Mouse (Mus musculus) forebrain, embryonic 16.5 days (tissue): ENCODE data around the gene Dcxr. TPM values are rescaled to one million over a fixed set of nuclear protein-coding genes. Genes with fewer than 3 reads are reported as not detected.

Experiments
- ATAC-seq: fragments of 200-750 bp; cut with Nextera tagmentation; 2 replicates; pipeline ENCODE4 v1.8.0; 2017; ENCODE audit warnings: mild to moderate bottlenecking, moderate library complexity
- H3K27ac ChIP-seq: fragments of 300-500 bp; sonication (generic); 2 replicates; pipeline ENCODE4 v1.5.1; 2014; ENCODE audit warnings: low read length, control low read depth
- H3K27me3 ChIP-seq: fragments of 300-500 bp; sonication (generic); replicated peaks from 2 replicates; pipeline ENCODE4 v1.6.1; 2014; ENCODE audit warnings: low read length; ENCODE audit not compliant: control insufficient read depth, insufficient read depth
- H3K36me3 ChIP-seq: fragments of 300-500 bp; sonication (generic); 2 replicates; pipeline ENCODE4 v1.6.1; 2014; ENCODE audit not compliant: control insufficient read depth, insufficient read depth
- H3K4me1 ChIP-seq: fragments of 300-500 bp; sonication (generic); replicated peaks from 2 replicates; pipeline ENCODE4 v1.6.1; 2014; ENCODE audit warnings: low read length; ENCODE audit not compliant: control insufficient read depth, insufficient read depth
- H3K4me2 ChIP-seq: fragments of 300-500 bp; sonication (generic); 2 replicates; pipeline ENCODE4 v1.6.1; 2014; ENCODE audit warnings: mild to moderate bottlenecking, low read length, control low read depth
- H3K4me3 ChIP-seq: fragments of 300-500 bp; sonication (generic); replicated peaks from 2 replicates; pipeline ENCODE4 v1.5.1; 2014; ENCODE audit warnings: mild to moderate bottlenecking, low read length, control low read depth
- H3K9ac ChIP-seq: fragments of 300-500 bp; sonication (generic); replicated peaks from 2 replicates; pipeline ENCODE4 v1.6.1; 2014; ENCODE audit warnings: low read depth, low read length, control low read depth
- H3K9me3 ChIP-seq: fragments of 300-500 bp; sonication (generic); 2 replicates; pipeline ENCODE4 v1.6.1; 2016; ENCODE audit warnings: low read length; ENCODE audit not compliant: control insufficient read depth
- WGBS: fragments of 180-500 bp; shearing (Covaris S2); extraction: QIAGEN DNeasy Blood & Tissue Kit; methylation state at CpG from one replicate; pipeline ENCODE4 v1.1.7; 2014; 5-methylcytosine and 5-hydroxymethylcytosine counted together
- polyA plus RNA-seq: library from polyadenylated mRNA; unstranded; fragments of >200 nt; fragmentation: Nextera tagmentation; extraction: Ambion mirVana; gene quantifications from 2 replicates; pipeline ENCODE4 v1.2.1, GENCODE M21; 2015

Dcxr gene
- polyA plus RNA-seq, 1 experiment from 2014 or later = 7.6 TPM

GRCm38 (mm10) chr11:120761811-120762671 is 35.0 kb upstream of the Dcxr start:
- H3K36me3 ChIP-seq = no peaks in the 10 kb centered on the region
- H3K9ac ChIP-seq = no peak overlapping the region
- H3K9me3 ChIP-seq = peaks cover 9% of the 10 kb centered on the region
- WGBS = 63% methylated on average over 14 of the region's 14 CpGs
- peaks cover 9% of the 10 kb centered on the region; the same call in 1 of the 2 replicates for H3K27me3 ChIP-seq
- no peak overlapping the region for H3K4me2 ChIP-seq
- H3K4me1 ChIP-seq = no peaks in the 10 kb centered on the region
- H3K4me3 ChIP-seq = no peak overlapping the region
- ATAC-seq = no peak
- no peak overlapping the region for H3K27ac ChIP-seq

DNA sequence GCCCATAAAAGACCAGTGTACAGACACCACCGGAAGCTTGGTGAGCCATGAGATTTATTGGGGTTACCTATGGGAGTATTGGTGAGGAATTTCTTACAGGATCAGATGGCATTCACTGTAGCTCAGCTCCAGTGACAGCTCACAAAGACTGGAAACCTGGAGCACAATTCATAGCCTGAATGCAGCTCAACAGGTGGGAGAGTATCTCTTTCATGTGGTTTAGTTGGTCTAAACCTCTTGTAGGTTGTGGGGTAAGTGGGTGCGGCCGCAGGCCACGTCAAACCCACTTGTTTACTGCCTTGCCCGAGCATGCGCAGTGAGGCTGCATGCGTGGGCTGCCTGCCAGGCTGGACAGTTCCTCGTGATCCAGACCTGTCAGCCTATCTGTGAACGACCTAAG is 33.2 kb upstream of the Dcxr start:
- Histone ChIP-seq H3K36me3 (no peaks in the 10 kb centered on the region), H3K27me3 (peaks cover 9% of the 10 kb centered on the region; the same call in 1 of the 2 replicates), H3K27ac (no peak overlapping the region)

GRCm38 (mm10) chr11:120751606-120752005 is 24.5 kb upstream of the Dcxr start:
- Histone ChIP-seq H3K4me1 (no peaks in the 10 kb centered on the region), H3K27ac (no peak overlapping the region), H3K4me2 (no peak overlapping the region), H3K9me3 (no peaks in the 10 kb centered on the region), H3K9ac (no peak overlapping the region), H3K36me3 (no peaks in the 10 kb centered on the region), H3K27me3 (0 out of 2 replicates have a peak, but pooled peaks cover 3% of the 10 kb centered on the region), H3K4me3 (no peak overlapping the region)
- no peak for ATAC-seq
- WGBS = 78% methylated on average over 4 of the region's 4 CpGs

More for the DNA sequence above, 33.2 kb upstream of the Dcxr start:
- Histone ChIP-seq H3K9ac (no peak overlapping the region), H3K4me1 (no peaks in the 10 kb centered on the region), H3K4me3 (no peak overlapping the region), H3K4me2 (no peak overlapping the region), H3K9me3 (peaks cover 9% of the 10 kb centered on the region)
- WGBS = 88% methylated on average over 9 of the region's 9 CpGs
- no peak for ATAC-seq

DNA sequence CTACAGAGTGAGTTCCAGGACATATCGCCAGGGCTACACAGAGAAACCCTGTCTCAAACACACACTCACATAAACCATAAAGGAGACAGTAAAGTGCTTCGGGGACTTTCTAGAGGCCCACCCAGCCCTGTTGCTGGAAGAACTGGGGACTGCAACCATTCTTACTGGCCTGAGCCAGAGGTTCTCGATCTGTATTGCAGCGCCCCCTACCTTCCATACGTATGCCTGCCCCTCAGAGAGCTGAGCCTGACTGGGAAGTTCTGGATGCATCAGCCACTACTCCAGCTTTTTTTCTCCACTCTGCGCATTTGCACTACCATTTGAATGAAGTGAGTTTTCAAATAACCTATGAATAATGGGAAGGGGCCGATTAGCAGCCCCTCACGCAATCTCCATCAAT is 22.3 kb upstream of the Dcxr start:
- Histone ChIP-seq H3K9me3 (no peaks in the 10 kb centered on the region), H3K4me3 (no peak overlapping the region), H3K36me3 (no peaks in the 10 kb centered on the region), H3K4me1 (no peaks in the 10 kb centered on the region), H3K9ac (no peak overlapping the region), H3K27ac (no peak overlapping the region), H3K27me3 (0 out of 2 replicates have a peak, but pooled peaks cover 3% of the 10 kb centered on the region), H3K4me2 (no peak overlapping the region)
- no peak for ATAC-seq
- 63% methylated on average over 8 of the region's 8 CpGs for WGBS

DNA sequence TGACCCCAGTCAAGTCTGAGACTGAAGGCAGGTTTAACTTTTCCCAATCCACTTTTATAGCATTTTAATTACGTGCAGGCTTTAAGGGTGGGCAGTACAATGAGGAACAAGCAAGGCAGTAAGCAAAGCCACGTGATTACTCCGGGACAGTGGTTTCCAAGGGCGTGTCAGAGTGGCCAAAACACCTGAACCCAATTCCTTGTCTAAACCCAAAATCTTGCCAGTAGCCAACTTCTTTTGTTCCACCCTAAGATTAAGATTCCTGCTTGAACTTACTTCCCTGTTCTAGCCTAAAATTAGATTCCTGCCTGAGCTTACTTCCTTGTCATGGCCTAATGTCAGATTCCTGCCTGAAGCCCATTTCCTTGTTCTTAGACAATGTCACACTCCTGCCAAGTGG is 20.9 kb upstream of the Dcxr start:
- WGBS = 88% methylated on average over 4 of the region's 4 CpGs

GRCm38 (mm10) chr11:120744121-120744701 is 17.1 kb upstream of the Dcxr start:
- H3K36me3 ChIP-seq = no peaks in the 10 kb centered on the region
- WGBS = 80% methylated on average over 7 of the region's 7 CpGs
- no peak for ATAC-seq

More for the DNA sequence above, 20.9 kb upstream of the Dcxr start:
- Histone ChIP-seq H3K27ac (no peak overlapping the region), H3K4me1 (no peaks in the 10 kb centered on the region), H3K4me3 (no peak overlapping the region), H3K36me3 (no peaks in the 10 kb centered on the region), H3K4me2 (no peak overlapping the region), H3K9ac (no peak overlapping the region), H3K27me3 (0 out of 2 replicates have a peak, but pooled peaks cover 3% of the 10 kb centered on the region), H3K9me3 (no peaks in the 10 kb centered on the region)
- no peak for ATAC-seq

GRCm38 (mm10) chr11:120740981-120741380 is 13.9 kb upstream of the Dcxr start:
- 93% methylated on average over 5 of the region's 5 CpGs for WGBS

More at GRCm38 (mm10) chr11:120744121-120744701, 17.1 kb upstream of the Dcxr start:
- H3K4me3 ChIP-seq = no peak overlapping the region
- H3K4me2 ChIP-seq = no peak overlapping the region
- no peak overlapping the region for H3K9ac ChIP-seq
- H3K27ac ChIP-seq = no peak overlapping the region
- H3K9me3 ChIP-seq = no peaks in the 10 kb centered on the region
- H3K27me3 ChIP-seq = no peaks in the 10 kb centered on the region
- H3K4me1 ChIP-seq = no peaks in the 10 kb centered on the region

DNA sequence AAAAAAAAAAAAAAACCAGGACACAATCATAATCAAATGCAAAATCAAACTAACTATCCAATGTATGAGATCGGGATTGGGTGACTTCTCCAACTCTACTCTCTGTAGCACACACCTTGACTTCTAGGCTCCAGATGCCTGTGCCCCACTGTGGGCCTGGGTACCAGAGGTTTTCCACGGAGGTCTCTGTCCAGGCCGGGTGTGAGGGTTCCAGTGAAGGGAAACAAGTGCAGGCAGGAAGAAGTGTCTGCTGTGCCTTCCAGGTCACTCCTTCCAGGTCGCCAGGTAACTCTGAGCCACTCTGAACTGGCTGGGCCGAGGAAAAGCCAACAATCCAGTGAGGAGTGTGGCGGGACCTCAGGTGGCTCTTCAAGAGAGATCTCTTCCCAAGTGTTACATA is 9.3 kb upstream of the Dcxr start:
- Histone ChIP-seq H3K4me3 (no peak overlapping the region), H3K9me3 (no peaks in the 10 kb centered on the region), H3K4me1 (no peaks in the 10 kb centered on the region), H3K36me3 (no peaks in the 10 kb centered on the region), H3K4me2 (no peak overlapping the region), H3K9ac (no peak overlapping the region), H3K27me3 (no peaks in the 10 kb centered on the region), H3K27ac (no peak overlapping the region)
- 72% methylated on average over 6 of the region's 6 CpGs for WGBS
- no peak for ATAC-seq

More at GRCm38 (mm10) chr11:120740981-120741380, 13.9 kb upstream of the Dcxr start:
- no peaks in the 10 kb centered on the region for H3K4me1 ChIP-seq
- no peak overlapping the region for H3K4me3 ChIP-seq
- no peak for ATAC-seq
- H3K9ac ChIP-seq = no peak overlapping the region
- no peaks in the 10 kb centered on the region for H3K9me3 ChIP-seq
- H3K4me2 ChIP-seq = no peak overlapping the region
- no peaks in the 10 kb centered on the region for H3K27me3 ChIP-seq
- no peak overlapping the region for H3K27ac ChIP-seq
- no peaks in the 10 kb centered on the region for H3K36me3 ChIP-seq

GRCm38 (mm10) chr11:120733521-120733920 is 6.4 kb upstream of the Dcxr start:
- WGBS = 62% methylated on average over 6 of the region's 6 CpGs
- Histone ChIP-seq H3K27me3 (no peaks in the 10 kb centered on the region), H3K9me3 (no peaks in the 10 kb centered on the region), H3K4me2 (no peak overlapping the region), H3K9ac (no peak overlapping the region), H3K4me1 (no peaks in the 10 kb centered on the region; the same call in 1 of the 2 replicates), H3K27ac (no peak overlapping the region), H3K4me3 (no peak overlapping the region), H3K36me3 (no peaks in the 10 kb centered on the region)
- ATAC-seq = no peak
